Mouse (Mus musculus) kidney, adult 2 months (tissue): Measurements from ENCODE around the gene Slc9a8.

ENCODE experiments used
- CTCF ChIP-seq: fragments of 200-500 bp; conservative IDR thresholded peaks from 2 replicates; pipeline ENCODE4 v1.5.1; 2011; ENCODE audit warnings: low read depth, mild to moderate bottlenecking, control low read depth, low read length, moderate library complexity, mixed read lengths; ENCODE audit not compliant: insufficient read depth, insufficient read length
- POLR2A ChIP-seq: fragments of 200-500 bp; IDR thresholded peaks from one replicate; pipeline ENCODE4 v1.6.1; 2011; ENCODE audit warnings: low read depth, low read length, control low read depth

DNA sequence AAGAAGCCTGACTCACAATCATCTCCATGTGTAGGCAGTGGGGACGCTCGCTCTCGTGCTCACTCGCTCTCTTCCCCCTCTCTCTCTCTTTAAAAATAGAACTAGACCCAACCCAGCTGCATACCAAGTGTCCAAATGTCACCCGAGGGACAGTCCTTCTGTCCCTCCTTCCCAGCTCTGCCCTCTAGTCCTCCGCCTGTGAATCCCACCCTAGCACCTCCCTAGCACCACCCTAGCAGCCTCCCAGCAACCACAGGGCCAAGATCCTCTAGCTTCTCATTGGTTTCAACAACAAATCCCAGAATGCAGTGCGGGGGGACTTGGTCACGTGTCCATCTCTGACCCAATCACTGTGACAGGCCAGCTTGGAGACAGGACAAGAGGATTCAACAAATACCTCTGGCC, 45.4 kb upstream of the Slc9a8 start:
- TF ChIP-seq CTCF, result no peak
- no peak for TF ChIP-seq POLR2A
